Mouse (Mus musculus) heart, embryonic 14.5 days (tissue): Measurements from ENCODE around the gene Lipt2. TPM values are rescaled to one million over a fixed set of nuclear protein-coding genes. Genes with fewer than 3 reads are reported as not detected.
A peak's percentile ranks its signal among the peaks of the same experiment; 100 is the strongest.

Experiments
- ATAC-seq: fragments of 200-750 bp; cut with Nextera tagmentation; 2 replicates; pipeline ENCODE4 v1.8.0; 2017; ENCODE audit warnings: low read depth, moderate TSS enrichment; ENCODE audit not compliant: insufficient number of reproducible peaks, insufficient read depth, low FRiP score
- H3K27ac ChIP-seq, 2 experiments: fragments of 200-500 bp in 1 of 2; fragments of 300-500 bp in 1 of 2; sonication (generic) in 1 of 2; replicated peaks in 1 of 2; 2 replicates each; pipeline ENCODE4 v1.5.1; 2012 to 2014; ENCODE audit warnings: low read depth in 2 of 2, low read length in 2 of 2, control low read depth in 1 of 2, mild to moderate bottlenecking in 1 of 2, mixed read lengths in 1 of 2; ENCODE audit not compliant: control insufficient read depth in 1 of 2, insufficient read depth in 1 of 2
- H3K27me3 ChIP-seq: fragments of 300-500 bp; sonication (generic); 2 replicates; pipeline ENCODE4 v1.6.1; 2014; ENCODE audit warnings: mild to moderate bottlenecking, low read length, control low read depth; ENCODE audit not compliant: control insufficient read depth, insufficient read depth
- H3K36me3 ChIP-seq: fragments of 300-500 bp; sonication (generic); 2 replicates; pipeline ENCODE4 v1.6.1; 2014; ENCODE audit warnings: mild to moderate bottlenecking, control low read depth, low read length, mixed read lengths; ENCODE audit not compliant: control insufficient read depth, insufficient read depth
- H3K4me1 ChIP-seq, 2 experiments: fragments of 200-500 bp in 1 of 2; fragments of 300-500 bp in 1 of 2; sonication (generic) in 1 of 2; 2 replicates each; pipeline ENCODE4 v1.6.1; 2012 to 2014; ENCODE audit warnings: low read length in 2 of 2, control low read depth in 1 of 2, mixed read lengths in 1 of 2; ENCODE audit not compliant: control insufficient read depth in 2 of 2, insufficient read depth in 2 of 2
- H3K4me2 ChIP-seq: fragments of 300-500 bp; sonication (generic); 2 replicates; pipeline ENCODE4 v1.6.1; 2014; ENCODE audit warnings: mild to moderate bottlenecking, low read length
- H3K4me3 ChIP-seq, 2 experiments: fragments of 200-500 bp in 1 of 2; fragments of 300-500 bp in 1 of 2; sonication (generic) in 1 of 2; 2 replicates each; pipeline ENCODE4 v1.5.1; 2012 to 2014; ENCODE audit warnings: low read length in 2 of 2, mild to moderate bottlenecking in 2 of 2, control low read depth in 1 of 2, low read depth in 1 of 2, moderate library complexity in 1 of 2; ENCODE audit not compliant: control insufficient read depth in 1 of 2, insufficient read depth in 1 of 2
- H3K9ac ChIP-seq: fragments of 300-500 bp; sonication (generic); 2 replicates; pipeline ENCODE4 v1.6.1; 2014; ENCODE audit warnings: mild to moderate bottlenecking, low read length
- H3K9me3 ChIP-seq: fragments of 300-500 bp; sonication (generic); 2 replicates; pipeline ENCODE4 v1.6.1; 2016; ENCODE audit warnings: low read length, control low read depth; ENCODE audit not compliant: control insufficient read depth
- WGBS: fragments of 180-500 bp; shearing (Covaris S2); extraction: QIAGEN DNeasy Blood & Tissue Kit; methylation state at CpG from one replicate; pipeline ENCODE4 v1.1.7; 2014; 5-methylcytosine and 5-hydroxymethylcytosine counted together
- polyA plus RNA-seq: library from polyadenylated mRNA; unstranded; fragments of >200 nt; fragmentation: Nextera tagmentation; extraction: Ambion mirVana; gene quantifications from 2 replicates; pipeline ENCODE4 v1.2.1, GENCODE M21; 2014

The Lipt2 gene
- polyA plus RNA-seq, 1 experiment from 2014 or later = 14.7 TPM

DNA sequence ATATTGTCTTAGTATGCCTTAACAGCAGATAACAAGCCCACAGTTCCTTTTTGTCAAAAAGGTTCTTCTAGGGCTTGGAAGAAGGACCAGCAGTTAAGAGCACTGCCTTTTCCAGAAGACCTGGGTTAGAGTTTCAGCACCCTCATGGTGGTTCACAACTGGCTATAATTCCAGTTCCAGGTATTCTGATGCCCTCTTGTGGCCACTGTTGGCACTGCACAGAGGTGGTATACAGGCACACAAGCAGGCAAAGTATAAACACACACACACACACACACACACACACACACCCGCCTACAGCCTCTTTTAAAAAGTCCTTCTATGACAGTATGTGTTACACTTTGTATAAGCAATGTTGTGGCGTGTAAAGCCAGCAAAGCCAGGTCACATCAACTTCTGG is 34.9 kb upstream of the Lipt2 start:
- WGBS = 76% methylated on average over 2 of the region's 2 CpGs
- H3K4me2 ChIP-seq = no peak overlapping the region

DNA sequence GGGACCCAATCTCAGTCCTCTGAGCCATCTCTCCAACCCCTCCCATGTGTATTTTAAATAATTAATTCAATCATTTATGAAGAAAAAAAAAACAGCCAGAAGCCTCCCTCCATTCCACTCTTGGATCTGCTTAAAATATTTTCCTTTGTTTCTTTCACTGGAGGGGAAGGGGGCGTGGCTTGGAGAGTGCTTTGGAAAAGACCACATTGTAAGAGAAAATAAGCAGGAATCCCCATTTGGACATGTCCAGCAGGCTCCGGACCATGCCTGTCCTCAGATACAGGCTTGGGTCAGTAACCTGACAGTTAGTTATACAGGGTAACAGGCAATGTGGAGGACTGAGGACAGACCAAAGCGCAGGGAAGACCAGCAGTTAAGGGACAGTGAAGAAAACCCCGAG is 33.9 kb upstream of the Lipt2 start:
- H3K36me3 ChIP-seq = no peaks in the 10 kb centered on the region
- no peak overlapping the region for H3K9ac ChIP-seq
- ATAC-seq = no peak
- no peaks in the 10 kb centered on the region for H3K27me3 ChIP-seq
- H3K4me2 ChIP-seq = no peak overlapping the region
- 68% methylated on average over 4 of the region's 4 CpGs for WGBS
- no peaks in the 10 kb centered on the region; the same call in 1 of the 2 replicates for H3K9me3 ChIP-seq
- H3K4me3 ChIP-seq = no peak overlapping the region
- H3K4me1 ChIP-seq = peaks cover 0 to 6% of the 10 kb centered on the region in 2 experiments; a peak in 2 of 4 replicates
- H3K27ac ChIP-seq = no peak overlapping the region

More for the DNA sequence above, 34.9 kb upstream of the Lipt2 start:
- Histone ChIP-seq H3K4me1 (peaks cover 0 to 10% of the 10 kb centered on the region in 2 experiments; a peak in 2 of 4 replicates), H3K9ac (no peak overlapping the region), H3K27me3 (no peaks in the 10 kb centered on the region), H3K27ac (no peak overlapping the region), H3K36me3 (peaks cover 1% of the 10 kb centered on the region), H3K9me3 (no peaks in the 10 kb centered on the region; the same call in 1 of the 2 replicates), H3K4me3 (no peak overlapping the region)
- ATAC-seq = no peak

GRCm38 (mm10) chr7:100126514-100126913 is 32.6 kb upstream of the Lipt2 start:
- WGBS = 78% methylated on average over 7 of the region's 7 CpGs

DNA sequence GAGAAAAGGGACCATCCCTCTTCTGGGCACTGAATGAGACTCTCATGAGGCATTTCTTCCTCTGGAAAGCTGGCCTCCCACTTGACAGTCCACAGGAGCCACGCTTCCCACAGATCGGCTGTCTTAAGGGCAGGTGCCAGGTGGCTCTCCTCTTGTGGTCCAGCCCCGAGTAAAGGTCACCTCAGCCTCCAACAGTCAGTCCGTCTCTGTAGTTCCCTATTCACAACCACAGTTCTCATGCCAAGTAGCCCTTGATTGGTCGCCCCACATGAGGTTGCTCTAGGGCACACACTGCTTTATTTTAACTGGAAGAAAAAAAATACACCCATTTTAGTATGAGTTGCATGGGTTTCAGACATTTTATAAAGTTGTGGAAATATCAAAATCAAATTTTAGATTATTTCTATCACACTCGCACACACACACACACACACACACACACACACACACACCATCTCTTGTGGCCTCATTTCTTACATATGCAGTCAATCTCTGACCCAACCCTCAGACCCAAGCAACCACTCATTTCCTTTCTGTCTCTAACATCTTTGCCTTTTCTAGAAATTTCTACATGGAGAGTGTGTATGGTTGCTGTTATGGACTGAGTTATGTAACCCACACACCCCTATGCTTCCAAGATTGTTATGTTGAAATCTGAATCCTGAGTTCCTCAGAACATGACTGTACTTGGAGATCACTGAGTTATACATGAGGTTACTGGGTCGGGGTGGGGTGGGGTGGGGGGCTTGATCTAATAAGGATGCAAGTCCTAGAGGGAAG is 30.6 kb upstream of the Lipt2 start:
- Histone ChIP-seq H3K9ac (no peak overlapping the region), H3K27me3 (no peaks in the 10 kb centered on the region), H3K9me3 (no peaks in the 10 kb centered on the region; the same call in 1 of the 2 replicates), H3K4me3 (no peak overlapping the region), H3K4me2 (no peak overlapping the region), H3K4me1 (no peaks in the 10 kb centered on the region), H3K27ac (no peak overlapping the region), H3K36me3 (no peaks in the 10 kb centered on the region)
- 70% methylated on average over 7 of the region's 7 CpGs for WGBS
- ATAC-seq = no peak

More at GRCm38 (mm10) chr7:100126514-100126913, 32.6 kb upstream of the Lipt2 start:
- Histone ChIP-seq H3K4me2 (no peak overlapping the region), H3K4me1 (no peaks in the 10 kb centered on the region), H3K27ac (no peak overlapping the region), H3K9ac (no peak overlapping the region), H3K4me3 (no peak overlapping the region), H3K36me3 (no peaks in the 10 kb centered on the region), H3K27me3 (no peaks in the 10 kb centered on the region), H3K9me3 (no peaks in the 10 kb centered on the region; the same call in 1 of the 2 replicates)
- no peak for ATAC-seq

GRCm38 (mm10) chr7:100130592-100130991 is 28.5 kb upstream of the Lipt2 start:
- 70% methylated on average over 6 of the region's 6 CpGs for WGBS
- Histone ChIP-seq H3K9ac (no peak overlapping the region), H3K4me3 (no peak overlapping the region), H3K36me3 (no peaks in the 10 kb centered on the region), H3K4me1 (no peaks in the 10 kb centered on the region), H3K4me2 (no peak overlapping the region), H3K9me3 (no peaks in the 10 kb centered on the region; the same call in 1 of the 2 replicates), H3K27me3 (no peaks in the 10 kb centered on the region), H3K27ac (no peak overlapping the region)
- ATAC-seq = no peak

- H3K27ac ChIP-seq = no peak overlapping the region
- no peaks in the 10 kb centered on the region for H3K27me3 ChIP-seq
- ATAC-seq = no peak
- no peaks in the 10 kb centered on the region; a peak in 1 of 4 replicates for H3K4me1 ChIP-seq
- no peak overlapping the region for H3K9ac ChIP-seq
- no peak overlapping the region for H3K4me3 ChIP-seq
- 82% methylated on average over 1 of the region's 1 CpGs for WGBS
- no peak overlapping the region for H3K4me2 ChIP-seq
- H3K36me3 ChIP-seq = no peaks in the 10 kb centered on the region
- H3K9me3 ChIP-seq = no peaks in the 10 kb centered on the region
Observed at GRCm38 (mm10) chr7:100132379-100132778, 26.7 kb upstream of the Lipt2 start.

GRCm38 (mm10) chr7:100137038-100137437 is 22.0 kb upstream of the Lipt2 start:
- Histone ChIP-seq H3K4me3 (no peak overlapping the region), H3K27ac (0 out of 4 replicates have a peak overlapping the region, but pooled peaks of 1 of the 2 experiments have one; percentile 9), H3K4me1 (no peaks in the 10 kb centered on the region; a peak in 1 of 4 replicates), H3K27me3 (no peaks in the 10 kb centered on the region), H3K36me3 (no peaks in the 10 kb centered on the region), H3K9me3 (no peaks in the 10 kb centered on the region), H3K9ac (no peak overlapping the region), H3K4me2 (no peak overlapping the region)
- WGBS = 55% methylated on average over 9 of the region's 9 CpGs
- peak; percentile 13; the same call in 1 of the 2 replicates for ATAC-seq
